Mouse (Mus musculus) lung, adult 2 months (tissue): ENCODE data around the gene Gm3327. TPM values are rescaled to one million over a fixed set of nuclear protein-coding genes. Genes with fewer than 3 reads are reported as not detected.
"Not testable (repeated sequence)": the region's sequence is repeated elsewhere in the genome, so short reads cannot be mapped to it uniquely, and the experiment has no call there.

ENCODE experiments used
- DNase-seq: peaks from one replicate; pipeline ENCODE4 v3.0.0; 2022
- H3K4me1 ChIP-seq: fragments of 200-500 bp; 2 replicates; pipeline ENCODE4 v1.6.1; 2011; ENCODE audit warnings: low read length; ENCODE audit not compliant: control insufficient read depth, insufficient read depth
- H3K4me3 ChIP-seq: fragments of 200-500 bp; replicated peaks from 2 replicates; pipeline ENCODE3; 2011; ENCODE audit warnings: low read depth, mild to moderate bottlenecking, control low read depth, low read length; ENCODE audit errors: extremely low read depth
- CTCF ChIP-seq: fragments of 200-500 bp; IDR thresholded peaks from 2 replicates; pipeline ENCODE4 v1.5.1; 2011; ENCODE audit warnings: mild to moderate bottlenecking, low read length, control low read depth; ENCODE audit not compliant: insufficient read depth
- POLR2A ChIP-seq: fragments of 200-500 bp; IDR thresholded peaks from 2 replicates; pipeline ENCODE4 v1.6.1; 2011; ENCODE audit warnings: low read depth, mild to moderate bottlenecking, control low read depth, low read length, borderline replicate concordance; ENCODE audit errors: extremely low read depth
- WGBS: fragments of 180-500 bp; shearing (Covaris S2); methylation state at CpG from one replicate; pipeline ENCODE4 v1.1.7; 2018; 5-methylcytosine and 5-hydroxymethylcytosine counted together
- polyA plus RNA-seq: library from polyadenylated mRNA; depleted of rRNA; stranded (reverse); fragments of >200 nt; gene quantifications from 2 replicates; pipeline ENCODE4 v1.2.3, GENCODE M21; 2012; rRNA removed

The Gm3327 gene
- polyA plus RNA-seq = not detected in 2 replicates

- not testable (repeated sequence) for DNase-seq, H3K4me3 ChIP-seq, H3K4me1 ChIP-seq
- 83% methylated on average over 3 of the region's 4 CpGs for WGBS
Measured at GRCm38 (mm10) chr14:44123551-44123950, at the start of gene Gm3327. Gm3327 (plus strand) TSS chr14:44123851.

- not testable (repeated sequence) for DNase-seq, H3K4me1 ChIP-seq, H3K4me3 ChIP-seq
- 48% methylated on average over 5 of the region's 5 CpGs for WGBS
Measured at GRCm38 (mm10) chr14:44077785-44078341, 45.8 kb upstream of the Gm3327 start.

GRCm38 (mm10) chr14:44086588-44086987, 37.1 kb upstream of the Gm3327 start:
- not testable (repeated sequence) for H3K4me3 ChIP-seq, DNase-seq, H3K4me1 ChIP-seq
- WGBS = 90% methylated on average over 1 of the region's 1 CpGs

GRCm38 (mm10) chr14:44087535-44087934, 36.1 kb upstream of the Gm3327 start:
- not testable (repeated sequence) for H3K4me3 ChIP-seq, H3K4me1 ChIP-seq, DNase-seq
- whole genome bisulfite sequencing = 46% methylated on average over 2 of the region's 2 CpGs

GRCm38 (mm10) chr14:44091524-44091923, 32.1 kb upstream of the Gm3327 start:
- not testable (repeated sequence) for H3K4me3 ChIP-seq, H3K4me1 ChIP-seq, DNase-seq
- 37% methylated on average over 1 of the region's 1 CpGs for WGBS

GRCm38 (mm10) chr14:44094445-44094844, 29.2 kb upstream of the Gm3327 start:
- H3K4me3 ChIP-seq, H3K4me1 ChIP-seq, DNase-seq: not testable (repeated sequence)
- 30% methylated on average over 5 of the region's 5 CpGs for WGBS

- H3K4me3 ChIP-seq, DNase-seq, H3K4me1 ChIP-seq: not testable (repeated sequence)
- no CpG with 5 or more reads among the region's 1 CpGs for WGBS
Measured at GRCm38 (mm10) chr14:44100030-44100429, 23.6 kb upstream of the Gm3327 start.

GRCm38 (mm10) chr14:44102354-44102753, 21.3 kb upstream of the Gm3327 start, which contains the start of gene Ear2:
Ear2 (plus strand) TSS chr14:44102654.
- not testable (repeated sequence) for DNase-seq
- 70% methylated on average over 2 of the region's 2 CpGs for WGBS

GRCm38 (mm10) chr14:44110981-44111380, 12.7 kb upstream of the Gm3327 start:
- TF ChIP-seq POLR2A = no peak
- no peak for TF ChIP-seq CTCF
- Histone ChIP-seq H3K4me3 (no peak overlapping the region), H3K4me1 (no peaks in the 10 kb centered on the region)
- no peak for DNase-seq

More at GRCm38 (mm10) chr14:44102354-44102753, 21.3 kb upstream of the Gm3327 start, which contains the start of gene Ear2:
- H3K4me1 ChIP-seq, H3K4me3 ChIP-seq: not testable (repeated sequence)

Other genes starting within 250 kb of the Gm3327 start
- 60.1 and 70.5 TPM in 2 replicates for gene Ear1, start 248.3 kb upstream of the Gm3327 start, polyA plus RNA-seq
- gene Ear10, start 200.3 kb upstream of the Gm3327 start, polyA plus RNA-seq = not detected in 2 replicates
- gene Gm8113, start 198.5 kb upstream of the Gm3327 start, polyA plus RNA-seq = 2.0 and 2.3 TPM in 2 replicates
- gene Ang5, start 166.8 kb upstream of the Gm3327 start, polyA plus RNA-seq = not detected in 2 replicates
- gene Ang6, start 121.6 kb upstream of the Gm3327 start, polyA plus RNA-seq = not detected in 2 replicates
- 277 and 332 TPM in 2 replicates for gene Ear2, start 21.2 kb upstream of the Gm3327 start, polyA plus RNA-seq
- gene Gm8212, start 73.8 kb downstream of the Gm3327 start, polyA plus RNA-seq = not detected in 2 replicates
- gene 4930503E14Rik, start 89.4 kb downstream of the Gm3327 start, polyA plus RNA-seq = not detected in 2 replicates
- gene Gm8220, start 161.7 kb downstream of the Gm3327 start, polyA plus RNA-seq = not detected in 2 replicates
- gene Gm5930, start 214.7 kb downstream of the Gm3327 start, polyA plus RNA-seq = not detected in 2 replicates
- gene Gm8229, start 241.5 kb downstream of the Gm3327 start, polyA plus RNA-seq = not detected in 2 replicates